Mouse (Mus musculus): ENCODE measurements around the gene 1700025F22Rik. TPM values are rescaled to one million over a fixed set of nuclear protein-coding genes. Genes with fewer than 3 reads are reported as not detected.

The 1700025F22Rik gene
- polyA plus RNA-seq (2015; fragmentation: Illumina TruSeq; extraction: RNeasy Lipid Tissue Mini Kit (QIAGEN cat#74804); ENCODE audit: low read depth, low replicate concordance) = not detected

GRCm38 (mm10) chr19:11165172-11165571 lies at the start of gene 1700025F22Rik:
1700025F22Rik (minus strand) TSS chr19:11165320.

DNA sequence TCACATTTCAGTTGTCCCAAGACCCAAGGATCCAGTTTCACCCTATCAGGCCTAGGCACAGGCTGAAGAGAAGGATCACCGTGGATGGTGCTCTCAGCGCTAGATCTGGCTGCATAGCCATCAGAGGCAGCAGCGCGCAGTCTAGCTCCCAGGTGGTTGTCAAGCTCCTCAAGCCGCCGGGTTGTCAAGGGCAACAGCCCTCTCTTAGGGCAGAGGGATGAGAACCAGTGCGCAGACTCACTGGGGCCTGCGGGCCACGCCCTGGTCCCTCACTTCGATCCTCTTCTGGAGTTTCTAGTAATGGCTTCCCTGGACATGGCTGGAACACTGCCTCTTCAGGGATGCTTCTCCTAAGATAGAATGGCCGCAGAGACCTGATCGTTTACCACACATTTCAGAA lies 31.4 kb upstream of the 1700025F22Rik start, which contains the start of gene Ms4a13:
TSS of gene Ms4a13 (minus strand) at position 192 of the 400 bp plus-strand sequence.

DNA sequence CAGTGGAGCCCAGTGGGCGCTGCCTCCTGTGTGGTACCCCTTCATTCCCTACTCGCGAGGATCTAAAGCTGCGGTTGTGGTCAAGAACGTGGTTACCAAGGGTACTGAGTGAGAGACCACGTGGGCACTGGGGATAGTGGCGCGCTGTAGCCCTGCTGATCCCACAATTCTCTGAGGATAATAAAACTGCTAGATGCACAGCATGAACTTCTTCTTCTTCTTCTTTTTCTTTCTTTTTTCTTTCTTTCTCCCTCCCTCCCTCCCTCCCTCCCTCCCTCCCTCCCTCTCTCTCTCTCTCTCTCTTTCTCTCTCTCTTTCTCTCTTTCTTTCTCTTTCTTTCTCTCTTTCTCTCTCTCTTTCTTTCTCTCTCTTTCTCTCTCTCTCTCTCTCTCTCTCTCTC lies 34.3 kb downstream of the 1700025F22Rik start, which contains the start of gene 1700017D01Rik:
TSS of gene 1700017D01Rik (minus strand) at position 101 of the 400 bp plus-strand sequence.

Other genes starting within 250 kb of the 1700025F22Rik start
- not detected for gene Zp1, start 244.7 kb downstream of the 1700025F22Rik start, polyA plus RNA-seq (2015; fragmentation: Illumina TruSeq; extraction: RNeasy Lipid Tissue Mini Kit (QIAGEN cat#74804); ENCODE audit: low read depth, low replicate concordance)
- gene Ptgdr2, start 228.2 kb downstream of the 1700025F22Rik start, polyA plus RNA-seq (2015; fragmentation: Illumina TruSeq; extraction: RNeasy Lipid Tissue Mini Kit (QIAGEN cat#74804); ENCODE audit: low read depth, low replicate concordance) = not detected
- gene Ccdc86, start 216.1 kb downstream of the 1700025F22Rik start, polyA plus RNA-seq (2015; fragmentation: Illumina TruSeq; extraction: RNeasy Lipid Tissue Mini Kit (QIAGEN cat#74804); ENCODE audit: low read depth, low replicate concordance) = 6.3 TPM
- not detected for gene Ms4a10, start 190.7 kb downstream of the 1700025F22Rik start, polyA plus RNA-seq (2015; fragmentation: Illumina TruSeq; extraction: RNeasy Lipid Tissue Mini Kit (QIAGEN cat#74804); ENCODE audit: low read depth, low replicate concordance)
- gene Ms4a15, start 172.1 kb downstream of the 1700025F22Rik start, polyA plus RNA-seq (2015; fragmentation: Illumina TruSeq; extraction: RNeasy Lipid Tissue Mini Kit (QIAGEN cat#74804); ENCODE audit: low read depth, low replicate concordance) = not detected
- not detected for gene Ms4a18, start 147.3 kb downstream of the 1700025F22Rik start, polyA plus RNA-seq (2015; fragmentation: Illumina TruSeq; extraction: RNeasy Lipid Tissue Mini Kit (QIAGEN cat#74804); ENCODE audit: low read depth, low replicate concordance)
- gene Ms4a8a, start 84.2 kb downstream of the 1700025F22Rik start, polyA plus RNA-seq (2015; fragmentation: Illumina TruSeq; extraction: RNeasy Lipid Tissue Mini Kit (QIAGEN cat#74804); ENCODE audit: low read depth, low replicate concordance) = not detected
- not detected for gene 1700017D01Rik, start 34.4 kb downstream of the 1700025F22Rik start, polyA plus RNA-seq (2015; fragmentation: Illumina TruSeq; extraction: RNeasy Lipid Tissue Mini Kit (QIAGEN cat#74804); ENCODE audit: low read depth, low replicate concordance)
- gene Ms4a13, start 31.4 kb upstream of the 1700025F22Rik start, polyA plus RNA-seq (2015; fragmentation: Illumina TruSeq; extraction: RNeasy Lipid Tissue Mini Kit (QIAGEN cat#74804); ENCODE audit: low read depth, low replicate concordance) = not detected
- gene Ms4a12, start 67.1 kb upstream of the 1700025F22Rik start, polyA plus RNA-seq (2015; fragmentation: Illumina TruSeq; extraction: RNeasy Lipid Tissue Mini Kit (QIAGEN cat#74804); ENCODE audit: low read depth, low replicate concordance) = not detected
- gene Ms4a1, start 100.9 kb upstream of the 1700025F22Rik start, polyA plus RNA-seq (2015; fragmentation: Illumina TruSeq; extraction: RNeasy Lipid Tissue Mini Kit (QIAGEN cat#74804); ENCODE audit: low read depth, low replicate concordance) = not detected
- gene Ms4a5, start 118.6 kb upstream of the 1700025F22Rik start, polyA plus RNA-seq (2015; fragmentation: Illumina TruSeq; extraction: RNeasy Lipid Tissue Mini Kit (QIAGEN cat#74804); ENCODE audit: low read depth, low replicate concordance) = not detected
- gene Ms4a14, start 149.1 kb upstream of the 1700025F22Rik start, polyA plus RNA-seq (2015; fragmentation: Illumina TruSeq; extraction: RNeasy Lipid Tissue Mini Kit (QIAGEN cat#74804); ENCODE audit: low read depth, low replicate concordance) = 0.21 TPM
- gene Ms4a7, start 170.8 kb upstream of the 1700025F22Rik start, polyA plus RNA-seq (2015; fragmentation: Illumina TruSeq; extraction: RNeasy Lipid Tissue Mini Kit (QIAGEN cat#74804); ENCODE audit: low read depth, low replicate concordance) = 0.58 TPM
- not detected for gene Ms4a4a, start 210.2 kb upstream of the 1700025F22Rik start, polyA plus RNA-seq (2015; fragmentation: Illumina TruSeq; extraction: RNeasy Lipid Tissue Mini Kit (QIAGEN cat#74804); ENCODE audit: low read depth, low replicate concordance)
- gene Ms4a4c, start 239.4 kb upstream of the 1700025F22Rik start, polyA plus RNA-seq (2015; fragmentation: Illumina TruSeq; extraction: RNeasy Lipid Tissue Mini Kit (QIAGEN cat#74804); ENCODE audit: low read depth, low replicate concordance) = not detected